Mouse (Mus musculus): Measurements from ENCODE around the gene Map3k11. TPM values are rescaled to one million over a fixed set of nuclear protein-coding genes. Genes with fewer than 3 reads are reported as not detected.

The Map3k11 gene
- polyA plus RNA-seq, 1 experiment: 19.0 TPM

DNA sequence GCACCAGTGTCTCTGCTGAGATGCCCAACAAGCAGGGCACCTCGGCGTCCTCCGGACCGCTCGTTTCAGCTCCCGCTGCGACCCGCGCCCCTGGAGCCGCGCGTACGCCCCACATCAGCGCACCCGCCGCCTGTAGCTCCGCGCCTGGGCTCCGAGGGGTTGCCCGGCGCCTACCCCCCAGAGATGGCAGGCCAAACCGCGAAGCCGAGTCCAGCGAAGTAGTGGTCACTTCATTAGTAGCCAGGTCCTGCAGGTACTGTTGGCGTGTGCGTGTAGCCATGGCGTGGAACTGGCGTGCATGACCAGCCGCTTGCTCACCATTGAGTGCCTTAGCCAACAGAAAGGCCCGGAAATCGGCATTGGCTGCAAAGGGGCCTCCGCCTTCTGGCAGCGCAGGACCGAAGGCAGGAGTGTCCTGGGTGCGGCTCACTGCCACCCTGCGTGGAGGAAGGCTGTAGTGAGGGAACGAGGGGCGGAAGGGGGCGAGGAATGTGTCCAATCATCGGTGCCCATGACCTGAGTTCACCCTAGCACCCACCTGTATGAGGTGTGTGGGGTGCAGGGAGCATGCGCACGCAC, 33.7 kb upstream of the Map3k11 start:
- H3K4me3 ChIP-seq: no peak overlapping the region
- no peaks in the 10 kb centered on the region for H3K79me2 ChIP-seq (ENCODE audit: control insufficient read depth, insufficient read depth)
- TF ChIP-seq MYOD1 (IDR thresholded peaks at IDR 0.05; ENCODE audit: control insufficient read depth in 1 of 3, insufficient read length in 2 of 3, low read depth in 2 of 3) (no peak), TCF3 (IDR thresholded peaks at IDR 0.05; ENCODE audit: insufficient read length, low read depth) (no peak), SRF (IDR thresholded peaks at IDR 0.05; ENCODE audit: control insufficient read depth, insufficient read length, low read depth) (no peak), MYOG (IDR thresholded peaks at IDR 0.05; ENCODE audit: control insufficient read depth in 1 of 3, insufficient read depth in 1 of 3, insufficient read length in 2 of 3, low read depth in 2 of 3) (no peak), E2F4 (IDR thresholded peaks at IDR 0.05; ENCODE audit: insufficient read depth) (no peak)
- no peaks in the 10 kb centered on the region for H3K27me3 ChIP-seq (ENCODE audit: control insufficient read depth, insufficient read depth, insufficient read length)
- no peak overlapping the region for H3ac ChIP-seq (ENCODE audit: control insufficient read depth, insufficient read length)
- H3K4me2 ChIP-seq (ENCODE audit: low read depth): no peak overlapping the region
- no peaks in the 10 kb centered on the region for H3K36me3 ChIP-seq (ENCODE audit: control insufficient read depth, insufficient read depth)

DNA sequence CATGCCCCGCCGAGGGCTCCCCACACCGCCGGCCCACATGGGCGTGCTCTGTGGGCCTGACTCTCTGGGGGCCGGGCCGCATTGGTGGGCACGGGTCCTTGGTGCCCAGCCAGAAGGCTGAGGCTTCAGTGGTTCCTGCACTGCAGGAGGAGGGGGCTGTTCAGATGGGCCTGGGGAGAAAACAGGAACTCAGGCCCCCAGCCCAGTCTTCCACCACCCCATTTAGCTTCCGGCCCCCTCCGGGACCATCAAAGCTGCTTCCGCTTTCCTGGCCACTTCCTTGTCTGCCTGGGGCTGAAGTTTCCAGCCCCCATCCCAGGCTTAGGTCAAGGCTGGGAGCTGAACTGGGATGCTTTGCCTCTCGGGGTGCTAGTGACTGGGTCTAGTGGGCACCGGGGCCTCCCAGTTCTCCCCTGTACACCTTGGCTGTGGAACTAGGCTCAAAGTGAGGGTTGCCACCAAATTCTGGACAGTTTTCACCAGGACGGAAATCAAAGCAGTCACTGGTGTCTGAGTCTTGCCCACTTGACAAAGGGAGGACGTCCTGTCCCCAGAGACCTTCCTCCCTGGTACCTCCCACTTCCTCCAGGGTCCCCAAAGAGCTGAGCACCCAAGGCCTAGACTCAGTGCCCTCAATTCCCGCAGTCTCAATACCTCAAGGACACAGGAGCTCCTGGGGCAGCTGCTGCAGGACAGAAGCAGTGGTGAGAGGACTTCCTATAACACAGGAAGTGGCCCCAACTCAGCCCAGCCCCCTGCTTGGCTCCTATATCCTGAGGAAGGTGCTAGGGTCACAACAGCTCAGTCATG, 27.4 kb upstream of the Map3k11 start:
- H3K36me3 ChIP-seq (ENCODE audit: control insufficient read depth, insufficient read depth): no peaks in the 10 kb centered on the region
- TF ChIP-seq MYOG (IDR thresholded peaks at IDR 0.05; ENCODE audit: control insufficient read depth in 1 of 3, insufficient read depth in 1 of 3, insufficient read length in 2 of 3, low read depth in 2 of 3) (no peak), CEBPB (IDR thresholded peaks at IDR 0.05; ENCODE audit: insufficient read depth, poor library complexity, severe bottlenecking) (no peak), MYOD1 (IDR thresholded peaks at IDR 0.05; ENCODE audit: control insufficient read depth in 1 of 3, insufficient read length in 2 of 3, low read depth in 2 of 3) (no peak), POLR2A (IDR thresholded peaks at IDR 0.05; ENCODE audit: insufficient read length, low read depth) (no peak), E2F4 (IDR thresholded peaks at IDR 0.05; ENCODE audit: insufficient read depth) (no peak), REST (IDR thresholded peaks at IDR 0.05; ENCODE audit: insufficient read depth, insufficient read length) (no peak), SRF (IDR thresholded peaks at IDR 0.05; ENCODE audit: control insufficient read depth, insufficient read length, low read depth) (no peak), TCF12 (IDR thresholded peaks at IDR 0.05; ENCODE audit: insufficient read depth, poor library complexity, severe bottlenecking) (no peak), USF1 (IDR thresholded peaks at IDR 0.05; ENCODE audit: low read depth) (no peak), TCF3 (IDR thresholded peaks at IDR 0.05; ENCODE audit: insufficient read length, low read depth) (no peak), POLR2AphosphoS2 (IDR thresholded peaks at IDR 0.05; ENCODE audit: insufficient read length, low read depth) (no peak), MAX (IDR thresholded peaks at IDR 0.05; ENCODE audit: low read depth) (no peak)
- no peak overlapping the region for H3K4me3 ChIP-seq
- no peak overlapping the region for H3K4me2 ChIP-seq (ENCODE audit: low read depth)
- no peak overlapping the region for H3ac ChIP-seq (ENCODE audit: control insufficient read depth, insufficient read length)
- H3K79me2 ChIP-seq (ENCODE audit: control insufficient read depth, insufficient read depth): no peaks in the 10 kb centered on the region
- H3K27me3 ChIP-seq (ENCODE audit: control insufficient read depth, insufficient read depth, insufficient read length): no peaks in the 10 kb centered on the region

DNA sequence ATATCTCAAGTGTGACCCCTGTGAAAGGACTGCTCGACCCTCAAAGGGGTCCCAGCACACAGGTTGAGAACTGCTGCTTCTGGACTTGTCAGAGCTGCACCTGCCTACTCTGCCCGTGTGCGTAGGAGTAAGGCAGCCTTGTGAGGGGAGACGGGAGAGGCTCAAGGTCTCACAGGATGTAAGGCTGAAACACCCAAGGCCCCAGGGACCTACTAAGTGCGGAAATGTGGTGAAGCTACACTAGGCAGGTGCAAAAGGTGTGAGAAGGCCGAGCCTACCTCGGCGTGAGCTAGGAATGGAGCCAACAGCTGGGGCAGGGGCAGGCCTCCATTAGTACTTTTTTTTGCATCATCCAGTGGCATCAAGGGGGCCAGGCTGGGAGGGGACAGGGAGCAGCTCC, 26.2 kb upstream of the Map3k11 start:
- no peak overlapping the region for H3ac ChIP-seq (ENCODE audit: control insufficient read depth, insufficient read length)
- peak overlapping the region; percentile 78 for H3K4me2 ChIP-seq (ENCODE audit: low read depth)
- H3K79me2 ChIP-seq (ENCODE audit: control insufficient read depth, insufficient read depth): no peaks in the 10 kb centered on the region
- no peaks in the 10 kb centered on the region for H3K27me3 ChIP-seq (ENCODE audit: control insufficient read depth, insufficient read depth, insufficient read length)
- no peaks in the 10 kb centered on the region for H3K36me3 ChIP-seq (ENCODE audit: control insufficient read depth, insufficient read depth)
- H3K4me3 ChIP-seq: peak overlapping the region; percentile 46
- TF ChIP-seq SRF (IDR thresholded peaks at IDR 0.05; ENCODE audit: control insufficient read depth, insufficient read length, low read depth) (no peak), MYOG (IDR thresholded peaks at IDR 0.05; ENCODE audit: control insufficient read depth in 1 of 3, insufficient read depth in 1 of 3, insufficient read length in 2 of 3, low read depth in 2 of 3) (no peak), REST (IDR thresholded peaks at IDR 0.05; ENCODE audit: insufficient read depth, insufficient read length) (no peak), CEBPB (IDR thresholded peaks at IDR 0.05; ENCODE audit: insufficient read depth, poor library complexity, severe bottlenecking) (no peak), MAX (IDR thresholded peaks at IDR 0.05; ENCODE audit: low read depth) (no peak), POLR2A (IDR thresholded peaks at IDR 0.05; ENCODE audit: insufficient read length, low read depth) (no peak), MYOD1 (IDR thresholded peaks at IDR 0.05; ENCODE audit: control insufficient read depth in 1 of 3, insufficient read length in 2 of 3, low read depth in 2 of 3) (no peak), USF1 (IDR thresholded peaks at IDR 0.05; ENCODE audit: low read depth) (no peak), POLR2AphosphoS2 (IDR thresholded peaks at IDR 0.05; ENCODE audit: insufficient read length, low read depth) (no peak), TCF3 (IDR thresholded peaks at IDR 0.05; ENCODE audit: insufficient read length, low read depth) (no peak), TCF12 (IDR thresholded peaks at IDR 0.05; ENCODE audit: insufficient read depth, poor library complexity, severe bottlenecking) (no peak)

DNA sequence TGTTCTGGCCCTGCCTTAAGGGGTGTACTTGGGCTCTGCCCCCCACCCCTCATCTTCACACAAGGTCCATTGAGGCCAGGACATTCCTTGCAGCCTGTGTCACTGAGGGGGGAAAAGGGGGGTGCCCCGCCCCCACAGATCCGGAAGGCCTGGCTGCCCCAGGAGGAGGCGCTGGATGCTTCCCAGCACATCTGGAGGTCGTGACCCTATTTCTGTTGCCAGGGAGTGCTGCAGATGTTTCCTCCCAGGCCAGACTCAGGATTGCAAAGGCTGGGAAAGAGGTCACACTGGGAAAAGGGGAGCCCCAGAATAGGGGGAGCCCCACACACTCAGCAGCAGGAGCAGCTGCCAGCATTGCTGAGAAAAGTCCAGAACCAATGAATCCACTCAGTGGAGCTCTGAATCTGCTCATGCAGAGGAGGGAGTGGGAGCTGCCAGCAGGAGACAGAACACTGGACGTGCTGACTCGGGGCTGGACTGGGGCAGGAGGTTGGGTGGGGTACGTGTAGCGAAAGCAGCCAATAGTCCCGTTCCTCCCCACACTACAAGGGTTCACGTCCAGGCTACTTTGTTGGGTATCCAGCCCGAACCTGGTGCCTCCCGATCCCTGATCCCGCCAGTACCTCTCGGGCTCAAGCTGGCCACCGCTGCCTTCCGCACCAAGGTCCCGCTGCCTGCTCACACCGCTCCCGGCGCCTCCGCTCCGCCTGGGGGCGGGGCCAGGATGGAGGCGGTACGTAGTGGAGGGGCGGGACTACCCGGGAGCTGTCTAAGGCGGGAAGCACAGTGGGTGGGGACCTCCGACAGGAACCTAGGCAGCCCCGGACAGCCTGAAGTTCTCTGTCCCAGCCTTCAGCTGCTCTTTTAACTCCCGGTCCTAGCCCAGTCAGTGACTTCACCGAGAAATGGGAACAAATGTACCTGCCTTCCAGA, 25.3 kb upstream of the Map3k11 start, which contains the start of gene Sipa1:
Gene Sipa1 (minus strand): TSS at position 727 of the 933 bp plus-strand sequence.
- no peaks in the 10 kb centered on the region for H3K27me3 ChIP-seq (ENCODE audit: control insufficient read depth, insufficient read depth, insufficient read length)
- no peaks in the 10 kb centered on the region for H3K79me2 ChIP-seq (ENCODE audit: control insufficient read depth, insufficient read depth)
- no peaks in the 10 kb centered on the region for H3K36me3 ChIP-seq (ENCODE audit: control insufficient read depth, insufficient read depth)
- TF ChIP-seq POLR2A (IDR thresholded peaks at IDR 0.05; ENCODE audit: insufficient read length, low read depth) (peak; percentile 96), POLR2AphosphoS2 (IDR thresholded peaks at IDR 0.05; ENCODE audit: insufficient read length, low read depth) (peak; percentile 98), MYOD1 (IDR thresholded peaks at IDR 0.05; ENCODE audit: control insufficient read depth in 1 of 3, insufficient read length in 2 of 3, low read depth in 2 of 3) (peak in 1 of 3 experiments; percentile 3), E2F4 (IDR thresholded peaks at IDR 0.05; ENCODE audit: insufficient read depth) (peak; percentile 30), REST (IDR thresholded peaks at IDR 0.05; ENCODE audit: insufficient read depth, insufficient read length) (no peak)
- peak within 1 kb of the TSS; percentile 78 for H3K4me2 ChIP-seq (ENCODE audit: low read depth)
- H3ac ChIP-seq (ENCODE audit: control insufficient read depth, insufficient read length): peak within 1 kb of the TSS; percentile 6
- peak within 1 kb of the TSS; percentile 46 for H3K4me3 ChIP-seq
